Mouse (Mus musculus) left cerebral cortex, adult 8-10 months (tissue): Measurements from ENCODE around the gene Atp5e. TPM values are rescaled to one million over a fixed set of nuclear protein-coding genes. Genes with fewer than 3 reads are reported as not detected.

Experiments
- DNase-seq, 2 experiments: peaks; one replicate each; pipeline ENCODE4 v3.0.0; 2022; ENCODE audit warnings: low spot score in 2 of 2
- total RNA-seq, 4 experiments: library from RNA; stranded (reverse); gene quantifications; 2 replicates each; pipeline ENCODE4 v1.2.4; 2022

The Atp5e gene
- total RNA-seq, 4 experiments from 2014 or later, result 263 to 320 (median 287) TPM

GRCm38 (mm10) chr2:174415731-174416310 is 48.1 kb downstream of the Atp5e start, which contains the start of gene Nelfcd:
Gene Nelfcd, plus strand, starts transcription at chr2:174415804.
- DNase-seq, result peak; percentile 88 to 90

GRCm38 (mm10) chr2:174415001-174415730 is 48.7 kb downstream of the Atp5e start:
- DNase-seq, result no peak

GRCm38 (mm10) chr2:174413127-174413526 is 50.8 kb downstream of the Atp5e start:
- DNase-seq, result no peak

Other genes with a start within 250 kb of the Atp5e start
- gene Gnas, start 179.8 kb downstream of the Atp5e start, total RNA-seq, result 1,000 to 10,000 TPM; 1,754 to 1,798 (median 1,783) TPM
- gene Gm20721, start 117.4 kb downstream of the Atp5e start, total RNA-seq, result 1 to 10 TPM in 3 of 4 experiments, under 1 TPM in 1; 0.91 to 3.4 (median 1.6) TPM
- 10 to 100 TPM; 50.1 to 55.5 (median 53.0) TPM for gene Nelfcd, start 48.3 kb downstream of the Atp5e start, total RNA-seq
- gene Ctsz, start 25.1 kb downstream of the Atp5e start, total RNA-seq, result 100 to 1,000 TPM in 2 of 4 experiments, 10 to 100 TPM in 2; 46.1 to 188 (median 93.9) TPM
- under 1 TPM in 2 of 4 experiments, not detected in 2; 0.23 to 0.87 TPM for gene Tubb1, start 13.4 kb downstream of the Atp5e start, total RNA-seq
- 10 to 100 TPM; 48.1 to 58.5 (median 53.5) TPM for gene Prelid3b, start 9.0 kb upstream of the Atp5e start, total RNA-seq
- 10 to 100 TPM; 13.3 to 17.1 (median 15.1) TPM for gene Zfp831, start 179.4 kb upstream of the Atp5e start, total RNA-seq